Mouse (Mus musculus): ENCODE results near the gene Prap1.
"Not testable (repeated sequence)": the region's sequence is repeated elsewhere in the genome, so short reads cannot be mapped to it uniquely, and the experiment has no call there.

Prap1 gene

DNA sequence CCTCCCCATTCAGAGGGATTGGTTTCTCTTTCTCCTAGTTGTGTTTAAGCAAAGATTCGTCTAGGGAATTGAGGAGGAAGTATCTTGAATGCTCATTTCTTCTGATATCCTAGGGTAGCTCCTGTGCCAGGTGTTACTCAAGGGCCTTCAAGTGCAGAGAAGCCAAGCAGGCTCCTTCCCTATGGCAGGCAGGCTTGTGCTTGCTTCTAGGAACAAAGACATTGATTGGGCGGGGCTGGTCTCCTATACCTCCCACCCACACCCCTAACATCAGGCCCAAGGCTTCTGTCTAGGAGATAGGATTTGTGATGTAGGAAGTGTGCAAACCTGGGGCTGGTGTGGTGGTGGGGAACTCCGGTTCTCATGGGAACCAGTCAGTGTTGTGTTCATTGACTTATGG, 33.7 kb downstream of the Prap1 start:
- DNase-seq (ENCODE audit: low read depth in 1 of 2, low spot score in 2 of 2): no peak

- no peak for DNase-seq (ENCODE audit: low read depth in 1 of 2, low spot score in 2 of 2)
Measured at GRCm38 (mm10) chr7:140127911-140128310, 34.7 kb downstream of the Prap1 start.

GRCm38 (mm10) chr7:140132184-140132583, 39.0 kb downstream of the Prap1 start:
- DNase-seq (ENCODE audit: low read depth in 1 of 2, low spot score in 2 of 2): not testable (repeated sequence)

DNA sequence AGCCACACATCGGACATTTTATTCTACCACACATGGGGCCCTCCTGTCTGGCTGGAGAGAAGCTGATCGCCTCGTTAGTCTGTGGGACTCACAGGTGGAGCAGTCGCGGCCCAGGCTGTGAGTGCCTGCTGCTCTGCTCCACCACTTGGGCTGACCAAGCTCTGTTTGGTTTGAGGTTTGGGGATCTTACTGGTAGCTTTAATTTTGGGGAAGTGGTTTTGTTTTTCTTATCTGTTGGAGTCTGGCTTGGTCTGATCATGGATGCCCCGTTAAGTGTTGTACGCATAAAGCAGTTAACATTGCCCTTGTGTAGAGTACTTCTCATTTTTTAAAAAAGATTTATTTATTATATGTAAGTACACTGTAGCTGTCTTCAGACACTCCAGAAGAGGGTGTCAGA, 40.8 kb downstream of the Prap1 start:
- not testable (repeated sequence) for DNase-seq (ENCODE audit: low read depth in 1 of 2, low spot score in 2 of 2)

- DNase-seq (ENCODE audit: low read depth in 1 of 2, low spot score in 2 of 2): no peak
Measured at GRCm38 (mm10) chr7:140135106-140135770, 42.0 kb downstream of the Prap1 start.

DNA sequence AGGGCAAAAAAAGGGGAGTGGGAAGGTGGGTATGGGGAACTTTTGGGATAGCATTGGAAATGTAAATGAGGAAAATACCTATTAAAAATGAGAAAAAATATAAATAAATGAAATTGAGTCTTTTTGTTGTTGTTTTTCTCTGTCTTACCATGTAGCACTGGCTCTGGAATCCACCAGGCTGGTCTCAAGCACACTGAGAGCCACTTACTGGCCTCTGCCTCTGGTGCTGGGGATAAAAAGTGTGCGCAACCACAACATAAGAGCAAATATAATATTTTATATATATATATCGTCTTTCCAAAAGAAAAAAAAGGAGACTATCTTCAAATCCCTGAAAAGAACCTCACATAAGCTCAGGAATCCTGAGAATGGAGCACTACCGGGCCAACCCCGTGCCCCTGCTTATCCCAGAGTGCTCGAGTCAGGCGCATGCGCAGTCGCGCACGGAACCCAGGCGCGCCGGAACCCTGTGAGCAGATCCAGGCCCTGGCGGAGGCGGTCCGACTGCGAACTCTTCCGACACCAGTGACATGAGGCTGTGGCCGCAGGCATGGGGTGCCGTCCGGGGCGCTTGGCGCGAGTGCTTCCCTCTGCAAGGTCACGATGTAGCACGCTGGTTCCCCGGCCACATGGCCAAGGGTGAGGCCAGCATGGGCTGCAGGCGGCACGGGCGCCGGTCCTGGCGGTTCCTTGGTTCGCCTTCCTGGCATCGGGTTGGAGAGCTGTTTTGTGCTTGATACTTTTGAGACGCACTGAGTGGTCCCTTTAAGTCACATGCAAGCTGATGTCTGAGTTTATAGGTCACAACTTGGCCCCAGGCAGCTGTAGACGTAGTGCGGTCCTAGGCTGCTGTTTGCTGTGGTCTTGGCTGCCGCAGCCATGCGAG, 44.2 kb downstream of the Prap1 start, which contains the start of gene Mtg1:
Gene Mtg1, plus strand, starts transcription at position 430 of the 886 bp plus-strand sequence.
- DNase-seq (ENCODE audit: low read depth in 1 of 2, low spot score in 2 of 2): peak; percentile 73 to 92

DNA sequence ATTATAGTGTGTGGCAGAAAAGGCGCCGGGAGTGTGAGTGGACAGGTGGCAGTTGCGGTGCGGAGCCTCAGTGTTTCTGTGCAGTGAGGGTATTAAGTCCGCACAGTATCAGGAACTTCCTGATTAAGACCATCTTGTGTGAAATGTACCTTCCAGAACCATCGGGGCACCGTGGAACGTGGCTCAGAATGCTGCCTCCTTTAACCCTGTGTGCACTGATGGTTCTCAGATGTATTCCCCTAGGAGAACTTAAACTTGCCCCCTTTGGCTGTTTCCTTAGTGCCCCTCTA, 44.8 kb downstream of the Prap1 start:
- DNase-seq (ENCODE audit: low read depth in 1 of 2, low spot score in 2 of 2): no peak

DNA sequence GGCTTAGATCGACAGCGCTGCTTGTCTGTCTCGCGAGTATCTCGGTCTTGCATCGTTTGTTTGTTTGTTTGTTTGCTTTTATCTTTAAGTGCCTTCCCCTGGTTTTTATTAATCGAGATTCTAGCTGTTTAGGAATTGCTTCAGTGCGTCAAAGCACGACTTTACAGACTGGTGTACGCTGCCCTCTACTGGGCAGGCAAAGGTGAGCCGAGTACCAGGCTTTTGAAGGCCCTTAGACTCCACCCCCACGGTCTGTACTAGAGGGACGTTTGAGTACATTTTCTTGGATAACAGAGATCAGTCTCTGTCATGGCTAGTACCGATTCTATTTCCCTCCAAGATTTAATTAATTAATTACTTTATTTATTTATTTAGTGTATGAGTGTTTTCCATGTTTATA, 48.2 kb downstream of the Prap1 start:
- peak in 1 of 2 experiments; percentile 48 for DNase-seq (ENCODE audit: low read depth in 1 of 2, low spot score in 2 of 2)

GRCm38 (mm10) chr7:140144550-140144949, 51.4 kb downstream of the Prap1 start:
- no peak for DNase-seq (ENCODE audit: low read depth in 1 of 2, low spot score in 2 of 2)
